Mouse (Mus musculus): ENCODE data around the gene Immp2l. TPM values are rescaled to one million over a fixed set of nuclear protein-coding genes. Genes with fewer than 3 reads are reported as not detected.

Gene Immp2l
- total RNA-seq, 2 experiments from 2014 or later = 7.3 to 9.7 TPM

DNA sequence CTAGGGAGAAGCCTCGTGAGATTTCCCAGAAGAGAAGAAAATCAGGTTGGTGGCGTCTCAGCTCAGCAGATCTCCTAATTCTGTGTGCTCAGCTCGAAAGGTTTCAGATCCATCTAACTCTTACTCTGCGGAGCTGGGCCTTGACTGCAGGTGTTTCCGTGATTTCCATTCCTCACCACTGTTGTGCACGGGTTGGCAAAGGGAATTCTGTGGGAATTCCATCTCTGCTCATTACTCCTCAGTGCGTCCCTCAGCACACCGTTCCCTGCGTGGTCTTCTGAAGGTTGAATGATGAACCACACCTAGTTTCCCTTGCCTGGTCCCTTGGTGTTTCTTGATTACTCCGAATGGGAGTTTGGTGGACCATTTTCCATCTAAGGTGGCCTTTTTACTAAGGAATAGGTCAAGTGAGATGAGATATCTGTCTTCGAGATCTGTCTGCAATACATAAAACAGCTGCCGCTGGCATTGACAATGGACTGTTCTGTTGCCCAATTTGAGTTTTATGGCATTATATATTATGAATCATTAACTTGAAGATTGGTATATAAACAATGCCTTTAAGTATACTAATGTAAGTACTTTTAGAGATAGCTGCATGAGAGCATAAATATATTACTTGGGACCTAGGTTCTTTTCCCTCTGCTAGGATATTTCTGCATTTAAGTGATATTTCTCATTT lies 23.3 kb downstream of the Immp2l start:
- no peak for DNase-seq

DNA sequence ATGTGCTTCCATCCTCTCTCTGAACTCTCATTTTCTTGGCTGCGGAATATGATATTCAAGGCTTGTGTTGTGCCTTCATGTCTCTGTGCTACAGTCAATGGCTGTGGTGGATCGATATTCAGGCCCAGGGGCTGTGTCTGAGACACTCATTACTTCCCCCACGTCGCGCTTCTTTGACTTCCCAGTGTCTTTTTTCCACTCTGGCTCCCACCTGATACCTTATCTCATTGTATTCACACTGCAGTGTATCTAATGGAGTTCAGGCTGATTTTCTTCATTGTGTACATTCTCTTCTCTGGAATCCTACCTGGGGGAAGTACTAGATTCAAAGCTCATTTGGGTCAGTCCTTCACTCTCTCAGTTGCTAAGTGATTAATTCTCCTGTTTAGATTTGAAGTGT lies 27.1 kb downstream of the Immp2l start:
- no peak for DNase-seq

DNA sequence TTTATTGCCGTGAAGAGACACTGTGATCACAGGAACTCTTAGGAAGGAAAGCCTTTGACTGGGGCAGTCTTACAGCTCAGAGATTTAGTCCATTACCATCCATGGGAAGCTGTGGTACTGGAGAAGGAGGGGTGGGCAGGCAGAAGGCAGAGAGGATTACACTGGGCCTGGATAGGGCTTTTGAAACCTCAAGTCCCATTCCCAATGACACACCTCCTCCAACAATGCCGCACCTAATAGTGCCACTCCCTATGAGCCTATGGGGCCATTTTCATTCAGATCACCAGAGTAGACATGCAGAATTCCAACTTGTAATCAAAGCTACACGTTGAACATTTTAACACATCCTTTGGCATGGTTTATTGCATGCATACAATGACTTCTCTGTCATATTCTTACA lies 29.0 kb downstream of the Immp2l start:
- no peak for DNase-seq

DNA sequence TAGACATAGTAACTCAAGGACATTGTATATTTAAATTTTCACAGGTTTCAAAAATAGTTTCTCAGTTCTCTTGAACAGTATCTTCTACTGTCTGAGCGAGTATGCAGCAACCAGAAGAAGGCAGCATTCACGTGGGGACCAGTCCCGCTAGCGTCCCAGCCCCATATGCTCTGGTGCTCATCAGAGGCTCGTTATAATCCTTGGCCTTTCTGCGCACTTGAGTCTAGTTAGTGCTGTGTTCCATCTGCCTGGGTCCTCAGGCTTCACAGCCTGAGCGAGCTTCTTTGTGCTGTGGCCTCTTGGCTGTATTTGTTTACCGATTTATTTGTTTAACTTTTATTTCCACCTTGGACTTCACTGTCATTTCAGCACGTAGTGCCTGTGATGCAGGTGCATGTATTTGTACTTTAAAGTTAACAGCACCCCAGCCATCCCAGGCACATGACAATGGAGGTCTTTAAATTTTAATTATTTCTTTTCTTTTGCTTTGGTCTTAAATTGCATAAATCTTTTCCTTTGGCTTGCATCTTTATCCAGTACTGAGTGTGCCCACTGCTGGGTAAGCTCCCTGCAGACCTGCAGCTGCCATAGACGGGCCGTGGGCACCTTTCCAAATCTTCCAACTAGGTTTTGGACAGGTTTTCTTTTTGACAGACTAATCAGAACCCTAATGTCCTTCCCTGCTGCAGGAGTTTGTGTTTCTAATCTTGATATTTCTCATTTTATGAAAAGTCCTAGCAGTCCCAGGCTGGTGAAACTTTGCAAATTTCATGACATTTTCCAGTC lies 30.3 kb downstream of the Immp2l start:
- DNase-seq = no peak

DNA sequence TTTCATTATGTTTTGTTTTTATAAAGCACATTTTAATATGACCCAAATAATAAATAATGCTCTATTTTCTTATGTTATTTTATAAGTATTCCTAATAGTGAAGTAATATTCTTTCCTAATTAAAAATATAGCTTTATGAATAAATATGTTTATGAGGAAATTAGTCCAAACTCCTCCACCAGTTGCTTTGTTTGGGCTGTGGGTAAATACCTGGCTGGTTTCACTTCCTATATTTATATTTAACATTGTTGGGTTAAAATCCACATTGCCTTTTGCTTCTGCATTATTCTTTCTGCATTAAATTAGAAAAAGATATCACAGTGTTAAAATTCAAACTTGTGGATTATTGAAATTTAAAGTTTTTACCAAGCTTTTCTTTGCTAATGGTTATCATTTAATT lies 32.1 kb downstream of the Immp2l start:
- no peak for DNase-seq

DNA sequence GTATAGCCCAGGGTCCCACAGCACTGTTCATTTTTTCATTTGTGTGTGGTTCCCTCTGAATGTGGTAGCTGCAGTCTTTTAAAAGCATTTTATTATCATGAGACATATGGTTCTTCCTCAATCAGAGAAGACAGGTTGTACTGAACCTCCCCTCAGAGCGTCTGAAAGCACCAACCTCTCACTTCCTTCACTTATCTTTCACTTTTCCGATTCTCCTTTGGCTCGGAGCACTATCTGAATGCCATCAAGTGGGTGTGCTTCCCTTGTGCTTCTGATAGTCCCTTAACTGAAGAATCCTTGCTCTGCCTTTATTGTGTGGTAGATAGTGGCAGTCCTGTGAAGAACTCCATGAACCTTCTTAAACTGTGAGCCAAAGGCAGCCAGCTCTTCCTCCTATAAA lies 39.4 kb downstream of the Immp2l start:
- DNase-seq = no peak

DNA sequence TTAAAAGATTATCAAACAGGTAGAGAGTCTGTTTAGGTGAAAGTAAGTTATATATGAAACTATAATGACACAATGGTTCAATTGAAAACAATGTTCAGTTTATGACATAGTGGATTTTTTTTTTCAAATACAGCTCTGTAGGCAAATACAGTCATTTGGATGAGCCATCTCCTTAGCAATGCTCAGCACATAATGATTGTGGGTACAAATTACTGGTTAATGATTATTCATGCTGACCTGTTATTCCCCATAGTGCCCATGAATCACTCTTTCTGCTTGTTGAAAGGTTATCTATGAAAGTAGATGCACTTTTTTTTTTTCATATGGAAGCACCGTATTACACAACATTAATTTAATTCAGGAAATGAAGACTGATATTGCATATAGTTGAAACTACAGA lies 58.0 kb downstream of the Immp2l start:
- no peak for DNase-seq

DNA sequence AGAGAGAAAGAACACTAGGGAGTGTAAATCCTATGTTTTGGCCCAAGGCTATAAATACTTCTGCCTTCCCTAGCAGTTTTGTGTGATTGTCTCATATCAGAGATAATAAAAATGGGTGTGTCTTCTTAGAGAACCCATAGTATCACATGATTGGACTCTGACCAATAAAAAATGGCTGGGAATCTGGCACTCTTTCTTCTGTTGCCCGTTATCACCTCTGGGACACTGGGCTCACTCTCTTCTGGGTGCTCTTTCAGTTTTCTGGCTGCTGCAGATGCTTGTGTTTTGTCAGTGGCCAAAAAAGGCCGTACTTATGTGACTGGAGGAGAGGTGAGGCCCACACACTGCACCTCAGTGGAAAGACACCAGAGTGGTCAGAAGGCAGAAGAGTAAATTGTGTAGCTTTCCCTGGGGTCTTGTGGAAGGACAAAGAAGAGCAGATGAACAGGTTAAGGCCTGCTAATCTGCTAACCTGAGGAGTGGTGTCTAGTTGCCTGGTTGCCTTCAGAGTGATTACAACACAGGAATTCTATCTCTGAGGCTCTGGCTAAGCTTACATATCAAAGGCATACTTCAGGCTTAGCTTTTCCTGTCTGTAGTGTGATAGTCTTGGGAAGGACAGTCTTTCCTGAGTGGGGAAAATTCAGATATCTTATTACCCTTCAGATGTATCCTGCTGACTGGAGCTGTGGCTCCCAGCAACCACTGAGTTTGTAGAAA lies 60.6 kb downstream of the Immp2l start:
- DNase-seq = no peak

DNA sequence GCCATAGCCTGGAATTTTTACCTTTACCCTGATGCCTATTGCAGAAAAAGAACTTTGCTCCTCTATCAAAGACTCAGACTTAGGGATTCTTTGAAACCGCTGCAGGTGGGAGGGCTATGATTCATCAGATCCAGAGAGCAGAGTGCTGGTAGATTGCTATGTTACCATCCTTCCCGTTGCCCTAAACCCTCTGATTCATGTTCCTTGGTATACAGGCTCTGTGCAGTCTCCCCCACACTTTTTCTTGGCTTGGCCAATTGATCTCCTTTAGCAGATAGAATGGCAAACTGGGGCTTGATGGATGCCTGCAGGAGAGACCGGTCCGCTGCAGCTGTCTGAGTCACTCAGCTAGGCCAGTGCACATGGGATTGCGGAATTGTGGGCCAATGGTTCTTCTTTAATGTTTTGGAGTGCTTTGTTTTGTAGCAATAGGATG lies 66.1 kb downstream of the Immp2l start:
- DNase-seq = no peak

DNA sequence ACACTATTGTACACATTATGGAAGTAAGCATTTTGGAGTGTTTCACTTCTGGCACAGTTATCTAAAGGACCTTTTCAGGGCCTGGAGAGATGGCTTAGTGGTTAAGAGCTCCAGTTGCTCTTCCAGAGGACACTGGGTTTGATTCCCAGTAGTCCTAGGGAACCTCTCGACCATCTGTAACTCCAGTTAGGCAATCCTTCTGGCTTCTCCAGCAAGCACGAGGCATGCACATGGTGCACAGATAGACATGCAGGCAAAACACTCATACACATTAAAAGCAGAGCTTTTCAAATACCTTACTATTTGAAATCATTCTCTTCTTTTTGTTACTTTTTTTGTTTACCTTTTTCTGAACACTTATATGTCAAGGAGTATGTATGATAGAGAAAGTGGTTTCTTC lies 66.9 kb downstream of the Immp2l start:
- DNase-seq = no peak

DNA sequence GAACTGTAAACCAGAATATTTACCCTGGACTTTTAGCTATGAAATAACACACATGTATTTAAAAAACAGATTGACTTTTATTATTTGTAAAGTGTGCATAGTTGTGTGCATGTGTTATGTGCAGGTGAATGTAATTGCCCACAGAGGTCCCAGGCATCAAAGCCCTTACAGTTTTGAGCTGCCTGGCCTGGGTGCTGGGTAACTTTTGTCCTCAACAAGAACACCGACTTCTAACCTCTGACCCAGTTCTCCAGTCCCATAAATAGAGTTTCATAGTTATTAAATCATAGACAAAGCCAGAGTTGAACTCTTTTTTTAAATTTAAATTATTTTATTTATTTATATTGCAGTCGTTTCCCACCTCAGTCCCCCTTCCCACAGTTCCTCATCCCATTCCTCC lies 67.4 kb downstream of the Immp2l start:
- no peak for DNase-seq

DNA sequence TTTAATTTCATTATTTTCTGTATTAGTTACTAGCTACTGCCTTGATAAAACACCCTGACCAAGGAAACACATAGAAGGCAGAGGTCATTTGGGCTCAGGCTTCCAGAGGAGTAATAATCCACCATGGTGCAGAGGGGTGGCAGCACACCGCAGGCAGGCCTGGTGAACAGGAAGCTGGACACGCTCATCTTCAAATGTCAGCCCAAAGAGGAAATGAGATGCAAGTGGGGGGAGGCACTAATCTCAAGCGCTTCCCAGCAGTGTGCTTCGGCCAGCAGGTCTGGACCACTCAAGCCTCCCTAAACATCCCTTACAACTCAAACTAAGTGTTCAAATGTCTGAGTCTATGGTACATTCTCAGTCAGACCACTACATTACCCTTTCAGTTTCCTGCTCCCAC lies 72.2 kb downstream of the Immp2l start:
- DNase-seq = no peak

DNA sequence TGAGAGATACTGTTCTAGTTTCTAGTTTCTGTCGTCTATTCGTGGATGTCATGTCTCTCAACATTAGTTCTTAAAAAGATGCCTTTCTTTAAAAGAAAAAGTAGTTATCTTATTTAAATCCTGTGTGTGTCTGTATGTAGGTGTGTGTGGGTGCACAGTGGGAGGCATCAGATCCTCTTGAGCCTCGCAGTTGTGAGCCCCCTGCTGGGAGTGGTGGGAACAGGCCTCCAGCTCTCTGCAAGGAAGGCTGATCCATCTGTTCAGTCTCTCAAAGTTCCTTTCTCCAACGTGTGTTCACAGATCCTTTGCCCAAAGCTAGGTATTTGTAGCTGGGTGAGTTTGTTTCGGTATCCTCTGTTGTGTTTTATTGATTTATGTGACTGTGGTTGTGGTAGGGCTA lies 73.5 kb downstream of the Immp2l start:
- DNase-seq = no peak

DNA sequence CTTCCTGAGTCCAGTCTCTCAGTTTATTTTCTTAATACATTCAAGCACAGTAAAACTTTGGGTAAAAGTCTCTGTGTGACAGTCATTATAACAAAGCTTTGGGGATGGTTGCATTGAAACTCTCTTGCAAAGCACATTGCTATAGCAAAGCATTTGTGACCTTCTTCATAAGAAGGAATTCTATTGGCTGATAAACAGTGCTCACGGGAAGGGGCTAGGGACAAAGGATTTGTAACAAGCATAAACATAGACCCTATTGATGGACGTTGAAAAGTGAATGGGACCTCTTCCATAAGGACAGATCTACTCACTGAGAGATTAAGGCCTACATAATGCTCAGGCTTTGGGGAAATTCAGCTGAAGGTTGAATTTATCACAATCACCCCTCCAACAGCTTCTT lies 85.1 kb downstream of the Immp2l start:
- DNase-seq = no peak

DNA sequence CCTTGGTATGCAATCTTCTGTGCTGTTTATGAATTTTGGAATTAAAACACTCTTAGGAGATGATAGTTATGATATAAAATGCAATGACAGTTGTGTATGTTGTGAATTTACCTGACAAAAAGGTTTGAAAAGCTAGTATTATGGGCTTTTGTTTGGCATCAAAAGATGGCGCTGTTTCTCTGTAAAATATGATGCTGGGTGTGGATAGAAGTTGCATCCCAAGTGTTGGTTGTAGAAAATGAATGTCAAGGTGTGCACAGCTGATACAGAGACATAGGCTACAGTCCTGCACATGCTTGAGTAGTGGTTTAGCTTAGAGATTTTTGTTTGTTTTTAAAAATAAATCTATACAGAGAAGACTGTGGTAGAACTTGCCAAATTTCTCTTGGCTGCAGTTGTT lies 87.6 kb downstream of the Immp2l start:
- no peak for DNase-seq

DNA sequence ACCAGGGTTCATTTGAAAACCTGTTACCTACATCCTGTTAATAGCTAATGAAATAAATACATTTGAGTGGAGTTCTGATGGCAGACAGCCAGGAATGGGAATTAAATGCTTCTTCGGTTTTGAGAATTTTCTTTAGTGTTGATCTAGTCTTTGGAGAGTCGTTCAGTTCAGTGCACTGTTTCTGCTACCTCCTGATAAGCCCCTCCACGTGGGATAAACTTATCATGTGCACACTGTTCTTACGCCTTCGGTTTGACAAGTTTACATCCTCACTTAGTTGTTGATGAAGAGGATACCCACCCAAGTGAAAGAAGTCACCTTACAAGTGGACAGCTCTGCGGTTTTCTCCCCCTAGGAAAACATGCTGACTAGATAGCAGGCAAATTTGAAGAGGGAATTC lies 88.2 kb downstream of the Immp2l start:
- DNase-seq = no peak

DNA sequence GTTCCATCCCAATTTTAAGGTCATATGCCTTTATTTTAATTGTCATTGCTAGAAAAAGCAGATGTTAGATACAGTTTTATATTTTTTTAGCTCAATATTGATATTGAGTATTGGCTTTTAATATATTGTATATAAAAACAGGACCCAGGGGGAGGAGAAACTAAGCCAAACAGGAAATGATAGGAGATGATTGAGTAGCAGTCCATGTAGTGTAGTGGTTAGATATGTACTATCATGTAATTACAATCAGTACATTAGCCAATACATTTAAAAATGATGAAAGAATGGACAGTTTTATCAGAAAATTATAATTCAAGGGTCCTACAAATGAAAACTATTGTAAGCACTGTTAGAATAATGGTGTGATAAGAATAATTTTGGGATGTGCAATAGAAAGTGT lies 94.5 kb downstream of the Immp2l start:
- no peak for DNase-seq

DNA sequence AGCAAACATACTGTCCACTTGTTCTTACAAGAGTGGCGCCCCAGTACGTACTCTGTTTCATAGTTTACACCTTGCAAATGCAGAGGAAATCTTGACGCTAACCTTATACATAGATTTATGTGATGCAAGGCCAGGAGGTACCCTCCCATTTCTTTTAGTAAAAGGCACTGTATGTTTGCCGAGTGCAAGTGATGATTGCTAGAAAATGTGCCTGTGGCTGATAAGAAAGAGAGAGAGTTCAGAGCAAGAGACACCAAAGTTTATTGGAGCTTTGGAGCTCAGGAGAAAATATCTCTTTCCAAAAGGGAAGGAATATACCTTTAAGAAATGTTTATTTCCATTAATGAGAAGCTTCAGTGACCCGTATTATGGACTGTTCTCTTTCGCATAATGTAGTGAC lies 95.8 kb downstream of the Immp2l start:
- no peak for DNase-seq

DNA sequence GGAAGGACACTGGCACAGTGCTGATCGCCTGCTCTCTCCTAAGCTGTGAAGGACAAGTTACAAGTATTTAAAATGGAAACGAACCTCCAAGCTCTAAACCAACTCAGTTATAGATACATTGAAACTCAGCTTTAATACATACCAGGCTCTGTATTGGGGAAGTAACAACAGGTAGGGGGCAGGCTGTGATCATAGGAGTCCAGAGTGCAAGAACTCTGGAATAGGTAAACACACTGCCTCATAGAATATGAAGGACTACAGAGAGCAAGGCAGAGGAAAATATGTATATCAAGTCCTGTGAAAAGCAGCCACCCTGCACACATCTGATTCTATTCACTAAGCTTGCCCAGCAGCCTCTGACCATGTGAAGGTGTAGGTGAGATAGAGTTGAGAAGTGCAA lies 99.3 kb downstream of the Immp2l start:
- DNase-seq = no peak

DNA sequence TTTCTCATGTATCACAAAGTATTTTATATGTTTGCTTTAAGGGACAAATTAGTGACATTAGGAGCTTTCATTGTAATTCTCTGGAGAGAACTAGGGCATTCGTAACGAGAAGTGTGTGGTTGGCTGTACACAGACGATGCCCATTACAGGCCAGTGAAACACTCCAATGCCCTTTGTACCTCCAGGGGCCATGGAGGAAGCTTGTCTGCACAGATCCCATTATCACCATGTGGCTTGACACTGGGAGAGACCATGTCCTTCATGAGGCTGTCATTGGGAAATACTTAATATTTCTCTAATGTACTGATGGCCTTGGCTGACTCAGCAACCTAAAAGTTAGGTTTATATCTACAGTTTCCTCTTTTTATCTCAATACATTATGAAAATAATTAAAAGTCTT lies 111.0 kb downstream of the Immp2l start:
- DNase-seq = no peak

DNA sequence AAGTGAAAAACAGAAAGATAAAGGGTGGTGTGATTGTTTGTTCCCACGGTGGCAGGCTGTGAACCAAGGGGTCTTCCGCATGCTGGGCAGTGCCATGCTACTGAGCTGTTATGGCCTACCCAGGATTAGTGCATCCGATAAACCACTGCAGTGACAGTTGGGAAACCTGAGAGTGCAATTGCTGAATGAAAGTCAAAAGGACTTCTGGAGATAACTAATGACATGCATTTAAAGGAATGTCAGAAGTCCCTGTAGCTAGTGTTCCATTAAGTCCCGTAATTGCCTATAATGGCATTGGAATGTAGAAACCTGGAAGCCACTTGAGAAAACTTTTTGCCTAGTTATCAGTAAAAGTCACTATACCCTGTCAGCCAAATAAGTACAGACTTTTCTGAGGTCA lies 135.7 kb downstream of the Immp2l start:
- DNase-seq = no peak

DNA sequence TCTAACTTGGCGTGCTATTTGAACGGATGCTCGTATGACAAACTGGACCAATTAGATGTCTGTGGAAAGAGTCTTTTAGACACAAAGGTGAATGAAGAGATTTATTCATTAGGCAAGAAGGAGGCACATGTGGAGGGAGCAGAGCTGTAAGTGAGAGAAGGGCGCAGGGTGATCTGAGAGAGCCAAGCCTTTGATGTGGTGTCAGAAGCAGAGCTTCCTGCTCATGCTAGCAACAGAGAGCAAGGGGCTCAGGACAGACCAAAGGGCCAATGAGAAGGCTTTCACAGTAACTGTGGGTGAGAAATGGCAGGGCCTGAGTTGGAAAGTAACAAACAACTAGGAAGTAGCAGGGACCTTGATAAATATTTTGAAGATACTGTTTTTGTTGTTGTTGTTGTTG lies 143.9 kb downstream of the Immp2l start:
- no peak for DNase-seq

DNA sequence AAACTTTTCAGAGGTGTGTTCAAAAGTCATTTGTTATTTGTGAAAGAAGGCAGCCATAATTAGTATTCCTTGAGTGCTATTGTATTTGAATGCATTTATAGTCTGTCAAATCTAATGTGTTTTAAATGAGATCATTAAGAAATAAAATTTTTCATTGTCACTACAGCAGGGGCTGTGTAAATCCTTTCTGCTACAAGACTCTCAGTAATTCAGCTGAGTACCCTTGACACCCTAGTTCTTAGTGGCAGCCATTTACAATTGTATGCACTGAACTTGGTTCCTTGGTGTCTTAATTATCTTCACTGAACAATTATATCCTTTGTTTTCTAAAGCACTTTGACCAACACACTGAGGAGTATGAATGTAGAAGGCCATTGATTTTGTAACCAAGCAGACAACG lies 146.2 kb downstream of the Immp2l start:
- DNase-seq = no peak

DNA sequence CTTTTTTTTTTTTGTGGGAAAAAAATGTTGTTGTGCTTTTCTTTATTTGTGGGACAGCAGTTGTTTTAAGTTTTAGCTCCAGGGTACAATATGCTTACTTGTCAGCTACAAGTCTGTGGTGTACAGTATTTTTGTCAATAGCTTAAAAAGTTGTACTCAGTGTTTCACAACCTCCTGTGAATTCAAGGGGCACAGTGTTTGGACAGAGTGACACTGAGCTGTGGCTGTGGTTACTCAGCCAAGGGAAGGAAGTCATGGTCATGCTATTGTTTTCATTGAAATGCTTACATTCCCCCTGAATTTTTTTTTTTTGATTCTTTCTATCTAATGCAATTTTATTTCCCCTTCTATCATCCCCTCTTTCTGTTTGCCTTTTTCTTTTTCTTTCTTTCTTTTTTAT lies 159.0 kb downstream of the Immp2l start:
- no peak for DNase-seq
